Mouse (Mus musculus) embryo, embryonic 10.5 days (tissue): ENCODE data around the gene Cbx5.
"Not testable (repeated sequence)": the region's sequence is repeated elsewhere in the genome, so short reads cannot be mapped to it uniquely, and the experiment has no call there.

Experiments
- DNase-seq: peaks from one replicate; pipeline ENCODE4 v3.0.0-alpha.2; 2015; ENCODE audit warnings: low spot score

Cbx5 gene

DNA sequence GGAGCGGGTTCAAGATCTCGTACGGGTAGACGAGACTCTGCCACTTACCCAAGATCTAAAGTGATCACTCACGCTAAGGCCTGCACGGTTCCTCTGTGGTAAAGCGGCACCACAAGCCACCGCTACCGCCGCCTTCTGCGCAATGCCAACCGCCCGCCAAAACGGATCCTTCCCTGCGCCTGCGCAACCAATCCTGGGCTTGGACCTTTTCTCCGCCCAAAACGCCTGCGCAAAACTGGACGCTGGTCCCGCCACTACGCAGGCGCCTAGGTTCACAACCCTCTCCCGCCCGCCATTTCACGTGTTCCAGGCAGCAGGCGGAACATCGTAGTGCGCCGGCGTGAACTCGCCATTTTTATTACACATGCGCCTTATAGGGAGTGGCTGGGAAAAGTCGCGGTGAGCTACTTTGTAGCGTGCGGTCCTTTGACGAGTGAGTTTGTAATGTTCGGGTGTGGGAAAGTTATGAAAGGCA lies at the start of gene Cbx5:
Gene Cbx5 (minus strand): TSS at position 132 of the 475 bp plus-strand sequence.
- DNase-seq: peak; percentile 98

GRCm38 (mm10) chr15:103285778-103286417 lies 46.3 kb upstream of the Cbx5 start:
- DNase-seq: no peak

DNA sequence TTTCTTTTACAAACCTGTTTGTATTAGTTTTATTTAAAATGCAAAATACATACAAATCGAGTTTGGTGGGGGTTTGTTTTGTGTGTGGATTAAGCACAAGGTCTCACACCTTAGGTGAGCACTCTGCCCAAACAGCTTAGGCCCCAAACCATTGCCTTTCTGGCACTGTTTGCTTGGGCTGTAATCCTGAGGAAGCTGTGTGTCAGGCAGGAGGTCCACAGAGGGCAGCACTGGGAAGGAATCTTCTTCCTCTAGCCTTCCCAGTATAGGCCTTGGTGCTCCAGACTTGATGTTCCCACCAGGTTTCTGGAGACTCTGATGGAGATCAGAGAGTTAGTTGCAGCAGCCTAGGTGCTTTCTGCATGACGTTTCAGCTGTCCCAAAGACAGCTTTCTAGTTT lies 45.0 kb upstream of the Cbx5 start:
- no peak for DNase-seq

GRCm38 (mm10) chr15:103284066-103284465 lies 44.5 kb upstream of the Cbx5 start:
- peak; percentile 82 for DNase-seq

GRCm38 (mm10) chr15:103281465-103282205 lies 42.0 kb upstream of the Cbx5 start:
- no peak for DNase-seq

DNA sequence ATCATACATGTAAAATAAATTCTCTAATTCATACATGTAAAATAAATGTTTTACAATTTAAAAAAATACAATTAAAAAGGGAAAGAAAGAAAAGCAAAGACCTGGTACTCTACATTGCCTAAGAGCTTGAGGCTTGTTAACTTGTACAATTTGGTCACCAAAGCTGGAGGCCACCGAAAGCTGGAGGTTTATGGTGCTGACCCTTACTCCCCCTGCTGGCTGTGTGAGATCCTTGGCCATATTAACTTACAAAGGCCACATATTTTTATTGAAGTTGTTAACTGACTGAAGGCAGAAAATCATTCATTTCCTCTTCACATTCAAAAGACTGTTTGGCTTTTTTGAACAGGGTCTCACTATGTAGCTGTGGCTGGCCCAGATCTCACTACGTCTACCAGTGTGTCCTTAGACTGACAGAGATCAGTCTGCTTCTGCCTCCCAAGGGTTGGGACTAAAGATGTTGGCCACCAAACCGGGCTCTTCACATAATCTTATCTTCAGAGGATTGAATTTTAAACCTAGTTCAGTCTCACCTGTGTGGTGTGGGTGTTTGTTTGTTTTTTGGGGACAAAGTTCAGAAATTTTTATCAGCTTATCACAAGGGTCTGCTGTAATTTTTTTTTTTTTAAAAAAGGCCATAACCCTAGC lies 41.3 kb upstream of the Cbx5 start:
- peak; percentile 76 for DNase-seq

GRCm38 (mm10) chr15:103279750-103280149 lies 40.1 kb upstream of the Cbx5 start:
- DNase-seq: peak; percentile 61

GRCm38 (mm10) chr15:103277949-103278348 lies 38.3 kb upstream of the Cbx5 start:
- DNase-seq: no peak

DNA sequence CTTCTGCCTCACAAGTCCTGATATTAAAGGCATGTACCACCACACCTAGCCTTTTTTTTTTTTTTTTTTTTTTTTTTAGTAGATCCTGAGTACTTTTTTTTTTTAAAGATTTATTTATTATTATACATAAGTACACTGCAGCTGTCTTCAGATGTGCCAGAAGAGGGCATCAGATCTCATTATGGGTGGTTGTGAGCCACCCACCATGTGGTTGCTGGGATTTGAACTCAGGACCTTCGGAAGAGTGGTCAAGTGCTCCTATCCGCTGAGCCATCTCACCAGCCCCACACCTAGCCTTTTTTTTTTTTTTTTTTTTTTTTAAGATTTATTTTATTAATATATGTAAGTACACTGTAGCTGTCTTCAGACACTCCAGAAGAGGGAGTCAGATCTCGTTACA lies 36.3 kb upstream of the Cbx5 start:
- DNase-seq: not testable (repeated sequence)

GRCm38 (mm10) chr15:103272419-103273279 lies 33.0 kb upstream of the Cbx5 start, which contains the start of gene Copz1:
Gene Copz1, plus strand, starts transcription at chr15:103272714.
- DNase-seq: peak; percentile 99

DNA sequence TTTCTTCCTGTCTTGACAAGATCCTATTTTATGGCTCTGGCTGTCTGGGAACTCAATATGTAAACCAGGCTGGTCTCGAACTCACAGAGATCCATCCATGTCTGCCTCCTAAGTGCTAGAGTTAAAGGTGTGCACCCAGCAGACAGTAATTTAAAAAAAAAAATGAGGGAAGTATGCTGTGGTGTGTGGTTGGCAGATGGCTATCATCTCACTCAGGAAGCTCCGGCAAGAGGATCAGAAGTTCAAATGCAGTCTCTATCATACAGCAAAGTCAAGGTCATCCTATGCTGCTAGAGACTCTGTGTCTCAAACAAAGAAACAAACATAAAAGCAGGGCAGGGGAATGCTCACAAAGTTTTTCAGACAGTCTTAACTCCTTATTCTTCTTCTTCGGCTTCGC lies 29.3 kb upstream of the Cbx5 start:
- no peak for DNase-seq

DNA sequence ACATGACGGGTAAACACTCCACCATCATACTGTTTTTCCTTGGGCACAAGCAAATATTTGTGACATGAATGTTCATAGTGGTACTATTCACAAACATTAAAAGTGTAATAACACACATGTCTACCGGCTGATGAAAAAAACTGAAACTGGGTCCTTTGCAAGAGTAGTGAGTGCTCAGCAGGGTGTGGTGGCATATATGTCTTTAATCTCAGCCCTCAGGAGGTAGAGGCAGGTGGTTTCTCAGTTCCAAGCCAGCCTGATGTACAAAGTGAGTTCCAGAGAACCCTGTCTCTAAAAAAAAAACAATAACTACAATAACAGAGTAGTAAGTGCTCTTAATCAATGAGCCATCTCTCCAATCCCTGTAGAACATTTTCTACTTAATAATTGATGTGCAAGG lies 25.2 kb upstream of the Cbx5 start:
- DNase-seq: no peak

GRCm38 (mm10) chr15:103259989-103260388 lies 20.4 kb upstream of the Cbx5 start:
- DNase-seq: no peak

DNA sequence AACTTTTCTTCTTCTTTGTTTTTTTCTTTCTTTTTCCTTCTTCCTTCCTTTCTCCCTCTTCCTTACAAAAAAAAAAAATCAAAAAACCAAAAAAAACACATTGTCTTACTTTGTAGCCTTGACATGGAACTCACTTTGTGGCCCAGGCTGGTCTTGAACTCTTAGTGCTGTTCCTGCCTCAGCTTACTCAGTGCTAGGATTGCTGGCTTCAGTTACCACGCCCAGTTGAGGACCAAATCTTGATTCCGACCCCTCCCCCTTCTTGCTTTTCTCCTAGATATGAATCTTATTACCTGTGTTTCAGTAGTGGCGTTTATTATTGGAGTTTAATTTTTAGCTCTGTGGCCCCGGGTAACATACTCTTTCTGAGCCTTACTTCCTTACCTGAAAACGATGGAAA lies 19.5 kb upstream of the Cbx5 start:
- DNase-seq: no peak

DNA sequence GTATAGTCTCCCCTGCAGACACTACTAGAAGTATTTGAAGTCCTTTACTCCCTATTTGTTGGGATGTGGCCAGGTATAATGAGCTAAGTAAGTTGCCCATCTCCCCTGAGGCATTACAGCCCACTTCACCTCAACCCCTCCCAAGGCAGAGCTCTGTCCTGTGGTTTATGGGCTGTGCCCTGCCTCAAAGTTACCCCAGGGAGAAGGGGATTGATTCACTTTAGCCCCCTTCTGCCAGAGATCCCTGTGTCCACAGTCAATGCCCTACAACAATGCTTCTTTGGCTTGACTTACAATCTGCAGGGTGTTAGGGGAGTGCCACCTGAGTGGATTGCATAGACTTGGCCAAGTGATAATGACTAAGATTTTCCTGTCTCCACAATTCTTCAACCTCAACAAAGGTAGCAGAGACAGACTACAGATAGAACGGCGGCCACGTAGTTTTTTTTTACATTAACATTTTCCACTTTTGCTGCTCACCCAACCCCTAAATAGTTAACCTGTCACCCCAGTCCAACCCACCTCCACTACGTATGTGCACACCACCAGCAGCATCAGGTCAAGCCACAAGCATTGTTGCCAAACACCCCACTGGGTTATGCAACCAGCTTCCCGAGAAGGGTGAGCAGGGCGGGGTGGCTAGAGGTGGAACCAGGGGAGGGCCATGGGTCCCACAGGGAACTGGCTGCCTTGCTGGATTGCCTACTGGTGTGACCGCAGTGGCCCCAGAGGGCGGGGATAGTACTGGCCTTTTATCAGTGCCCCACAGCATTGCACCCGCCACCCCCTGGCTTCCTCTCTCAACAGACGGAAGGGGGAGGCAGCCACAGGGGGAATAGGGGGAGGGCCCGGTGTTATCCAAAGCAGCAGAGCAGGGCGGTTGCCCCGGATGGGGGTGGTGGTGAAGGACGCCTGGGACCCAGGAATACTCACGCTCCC lies 18.4 kb upstream of the Cbx5 start, which contains the start of gene Nfe2:
Gene Nfe2 (minus strand): TSS at position 614 of the 939 bp plus-strand sequence.
- peak; percentile 61 for DNase-seq

GRCm38 (mm10) chr15:103256210-103256986 lies 16.8 kb upstream of the Cbx5 start:
- DNase-seq: no peak

DNA sequence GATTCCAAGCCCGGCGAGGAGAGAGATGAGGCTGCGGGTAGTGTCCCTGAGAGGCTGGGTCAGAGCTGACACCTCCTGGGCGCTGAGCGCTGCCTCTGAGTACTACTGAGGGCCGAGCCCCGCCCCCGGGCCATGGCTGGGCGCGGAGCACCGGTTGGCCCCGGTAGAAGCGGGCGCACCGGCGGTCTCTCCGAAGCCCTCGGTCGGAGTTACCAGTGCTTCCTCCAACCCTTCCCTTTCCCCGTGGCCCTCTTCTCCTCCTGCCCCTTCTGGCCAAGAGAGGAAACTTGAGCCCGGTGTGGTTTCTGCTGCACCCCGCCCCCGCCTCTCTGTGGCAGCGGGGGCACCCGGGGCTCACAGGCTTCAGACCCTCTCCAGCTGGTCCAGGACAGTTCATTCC lies 15.6 kb upstream of the Cbx5 start:
- DNase-seq: peak; percentile 71

DNA sequence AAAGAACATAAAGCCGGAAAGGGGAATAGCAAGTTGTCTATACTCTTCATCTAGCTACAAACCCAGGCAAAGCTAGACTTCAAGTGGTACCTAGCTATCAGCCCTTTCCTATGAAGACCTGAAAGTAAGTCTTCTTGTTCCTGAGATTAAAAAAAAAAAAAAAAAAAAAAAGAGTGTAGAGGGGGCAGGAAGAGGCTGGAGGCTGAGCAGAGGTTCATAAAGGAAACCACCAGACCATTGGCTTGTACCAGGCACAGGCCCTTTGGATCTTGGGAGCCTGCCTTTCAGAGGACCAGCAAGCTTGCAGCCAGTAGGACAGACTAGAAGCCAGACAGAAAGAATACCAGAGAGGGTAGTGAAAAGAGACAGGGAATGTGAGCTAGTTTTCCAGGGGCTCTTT lies 13.7 kb upstream of the Cbx5 start:
- DNase-seq: no peak

DNA sequence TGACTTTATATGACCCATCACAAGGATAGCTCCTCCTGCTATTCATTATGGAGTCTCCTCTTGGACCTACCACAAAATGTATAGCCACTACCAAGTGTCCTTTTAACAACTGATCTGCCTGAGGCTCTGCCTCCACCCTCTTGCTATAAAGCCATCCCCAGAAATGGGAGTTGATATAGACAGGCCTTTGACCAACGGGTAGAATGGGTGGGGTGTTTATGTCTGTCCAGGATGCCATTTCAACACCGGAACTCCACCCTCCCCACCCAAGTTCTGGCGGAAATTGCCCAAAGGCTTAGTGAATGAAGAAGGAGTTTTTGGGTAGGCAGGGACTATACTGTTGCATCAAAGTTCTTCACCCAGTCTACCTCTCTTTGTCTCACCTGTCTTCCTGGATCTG lies 13.0 kb upstream of the Cbx5 start:
- DNase-seq: no peak

DNA sequence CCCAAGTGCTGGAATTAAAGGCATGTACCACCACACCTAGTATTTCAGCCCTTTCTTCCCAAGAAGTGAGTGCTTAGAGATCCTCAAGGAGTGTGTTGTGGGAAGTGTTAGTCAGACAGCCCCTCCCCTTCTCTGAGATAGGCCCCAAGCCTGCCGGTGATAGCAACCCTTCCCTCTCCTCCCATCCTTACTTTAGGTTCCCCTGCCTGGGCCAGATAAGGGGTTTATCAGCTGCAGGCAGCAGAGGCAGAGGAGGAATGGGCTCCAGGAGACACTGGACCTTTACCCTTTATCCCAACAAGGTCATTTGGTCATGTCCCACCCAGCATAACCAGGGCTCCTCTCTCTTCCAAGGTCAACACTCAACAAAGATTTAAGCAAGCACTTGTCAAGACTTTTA lies 12.0 kb upstream of the Cbx5 start:
- DNase-seq: no peak
